9 mouse cellular contexts compared by ENCODE assay signal in the genomic region with DNA sequence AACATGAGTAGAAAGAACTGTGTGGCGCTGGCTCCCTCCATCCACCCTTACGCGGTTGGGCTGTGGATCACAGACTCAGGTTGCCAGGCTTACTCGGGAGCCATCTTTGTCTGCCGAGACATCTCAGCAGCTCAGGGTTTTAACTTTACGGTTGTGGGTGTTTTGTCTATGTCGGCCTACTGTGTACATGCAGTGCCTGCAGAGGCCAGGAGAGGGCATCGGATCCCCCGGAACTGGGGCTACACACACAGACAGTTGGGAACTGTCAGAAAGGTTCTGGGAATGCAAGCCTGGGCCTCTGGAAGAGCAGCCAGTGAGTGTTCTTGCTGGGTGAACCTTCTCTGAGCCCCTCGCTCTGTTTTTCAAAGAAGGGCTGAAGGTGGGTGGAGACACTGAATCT. TPM values are rescaled to one million over a fixed set of nuclear protein-coding genes. Genes with fewer than 3 reads are reported as not detected.
DNase-seq lines count a peak whose midpoint lies in the region; ATAC-seq and TF ChIP-seq lines count a peak whose summit lies in the region.
"Had no signal": no experiment of that assay in that cellular context is flagged by ENCODE, and none has a peak within 500 bp of the region (broad histone marks: within the 10 kb centered on the region; RNA-seq: fewer than 3 reads in every experiment).

No protein-coding gene starts in this region.

- no peak overlapping the region for H3K9ac ChIP-seq in intestine, postnatal 0 days (ENCODE audit: low read depth, low read length)
- H3K9ac ChIP-seq in intestine, embryonic 15.5 days = no peak overlapping the region
- peak overlapping the region; percentile 51; the same call in 1 of the 2 replicates for H3K9ac ChIP-seq in ES-E14 (ENCODE audit: insufficient read depth, low read depth, low read length, poor library complexity, severe bottlenecking)

- H3K4me3 ChIP-seq in intestine, postnatal 0 days (ENCODE audit: low read depth, low read length) = no peak overlapping the region
- H3K4me3 ChIP-seq in intestine, embryonic 15.5 days (replicated peaks) = no peak overlapping the region
- H3K4me3 ChIP-seq in C2C12 (ENCODE audit: insufficient read depth, poor library complexity, severe bottlenecking) (no peak overlapping the region), ES-E14 (ENCODE audit: insufficient read depth in 1 of 2, low read depth in 1 of 2, low read length in 2 of 2, poor library complexity in 1 of 2, severe bottlenecking in 1 of 2) (no peak overlapping the region)

- peaks cover 2% of the 10 kb centered on the region for H3K79me3 ChIP-seq in C2C12 (ENCODE audit: low read depth)

- WGBS in intestine, postnatal 0 days = 50% methylated on average over 10 of the region's 10 CpGs
- 43% methylated on average over 10 of the region's 10 CpGs for WGBS in intestine, embryonic 15.5 days

- no peak overlapping the region for H3K4me2 ChIP-seq in intestine, postnatal 0 days (replicated peaks; ENCODE audit: low read depth)
- H3K4me2 ChIP-seq in intestine, embryonic 15.5 days (replicated peaks) = no peak overlapping the region

- ATAC-seq in intestine, postnatal 0 days = no peak
- ATAC-seq in intestine, embryonic 15.5 days = no peak

- H3ac ChIP-seq in C2C12 (ENCODE audit: control insufficient read depth, insufficient read length, low read depth) = no peak overlapping the region

- DNase-seq in ES-E14 (ENCODE audit: low read depth, low spot score) = peak; percentile 71
- peak; percentile 24 for DNase-seq in lung, postnatal 14 days
- DNase-seq in urinary bladder, postnatal 14 days (ENCODE audit: low spot score) = no peak
- no peak for DNase-seq in left cerebral cortex, adult 11 months (ENCODE audit: low spot score)
- no peak for DNase-seq in heart, postnatal 14 days
- DNase-seq: gastrocnemius, postnatal 36 days had no signal

- no peaks in the 10 kb centered on the region for H3K4me1 ChIP-seq in intestine, postnatal 0 days (replicated peaks; ENCODE audit: control insufficient read depth, insufficient read depth, low read length)
- H3K4me1 ChIP-seq in intestine, embryonic 15.5 days (replicated peaks) = no peaks in the 10 kb centered on the region
- H3K4me1 ChIP-seq in ES-E14 (ENCODE audit: control insufficient read depth in 2 of 2, insufficient read depth in 2 of 2, low read length in 2 of 2, poor library complexity in 1 of 2) = peaks cover 2 to 4% of the 10 kb centered on the region in 2 experiments; a peak in 2 of 4 replicates

- peak; percentile 66 for TF ChIP-seq CTCF in intestine, postnatal 0 days (IDR thresholded peaks at IDR 0.05; ENCODE audit: low read depth)
- TF ChIP-seq CTCF in C2C12 (IDR thresholded peaks at IDR 0.05; ENCODE audit: control insufficient read depth, insufficient read depth, insufficient read length) = peak; percentile 41

- in situ Hi-C loops in ES-E14 (cut with MboI; ENCODE audit: low sequenced_read_pairs in 2 of 2, unreplicated experiment in 2 of 2) = no loop called here

- peaks cover 13% of the 10 kb centered on the region for H3K79me2 ChIP-seq in C2C12 (ENCODE audit: control insufficient read depth, insufficient read depth)

- H3K9me3 ChIP-seq in intestine, postnatal 0 days (ENCODE audit: control insufficient read depth) = no peaks in the 10 kb centered on the region
- no peaks in the 10 kb centered on the region for H3K9me3 ChIP-seq in intestine, embryonic 15.5 days
- no peaks in the 10 kb centered on the region for H3K9me3 ChIP-seq in ES-E14 (ENCODE audit: control insufficient read depth, insufficient read depth, low read depth, low read length)

- no peak overlapping the region for H3K27ac ChIP-seq in intestine, postnatal 0 days (ENCODE audit: low read depth, low read length)
- H3K27ac ChIP-seq in intestine, embryonic 15.5 days = no peak overlapping the region
- H3K27ac ChIP-seq in ES-E14 (ENCODE audit: insufficient read depth, low read depth, low read length, poor library complexity, severe bottlenecking) = no peak overlapping the region

- intact Hi-C loops in heart, postnatal 14 days (cut with DNase I) = no loop called here

- peaks cover 34% of the 10 kb centered on the region for H3K36me3 ChIP-seq in intestine, postnatal 0 days (ENCODE audit: control insufficient read depth, insufficient read depth)
- peaks cover 14% of the 10 kb centered on the region for H3K36me3 ChIP-seq in intestine, embryonic 15.5 days
- H3K36me3 ChIP-seq in C2C12 (ENCODE audit: control insufficient read depth, insufficient read depth) = peaks cover 67% of the 10 kb centered on the region
- peaks cover 2% of the 10 kb centered on the region; the same call in 1 of the 2 replicates for H3K36me3 ChIP-seq in ES-E14 (ENCODE audit: control insufficient read depth, insufficient read depth, low read length, poor library complexity, severe bottlenecking)

- no peaks in the 10 kb centered on the region for H3K27me3 ChIP-seq in intestine, postnatal 0 days (replicated peaks; ENCODE audit: control insufficient read depth, insufficient read depth, low read length)
- no peaks in the 10 kb centered on the region for H3K27me3 ChIP-seq in intestine, embryonic 15.5 days (replicated peaks)
- no peaks in the 10 kb centered on the region for H3K27me3 ChIP-seq in C2C12 (ENCODE audit: control insufficient read depth, insufficient read depth, insufficient read length)

TF ChIP-seq in C2C12, 6 proteins besides CTCF, POLR2A, EP300 and RAD21:
- TF ChIP-seq MYOD1 (IDR thresholded peaks at IDR 0.05; ENCODE audit: control insufficient read depth, insufficient read length, low read depth) (no peak), MYOG (IDR thresholded peaks at IDR 0.05; ENCODE audit: control insufficient read depth, extremely low read depth, insufficient read length) (no peak), CEBPB (IDR thresholded peaks at IDR 0.05; ENCODE audit: low read depth) (no peak), USF1 (IDR thresholded peaks at IDR 0.05; ENCODE audit: low read depth) (no peak), FOSL1 (IDR thresholded peaks at IDR 0.05; ENCODE audit: insufficient read depth, low read length, poor library complexity, severe bottlenecking) (no peak), MAX (IDR thresholded peaks at IDR 0.05) (no peak)

TF ChIP-seq in ES-E14, 5 proteins besides CTCF, POLR2A, EP300 and RAD21:
- TF ChIP-seq ZNF384 (IDR thresholded peaks at IDR 0.05; ENCODE audit: low read depth, low read length) = no peak
- TF ChIP-seq CHD2 (IDR thresholded peaks at IDR 0.05; ENCODE audit: low read depth, low read length) = no peak
- TF ChIP-seq MAFK (IDR thresholded peaks at IDR 0.05; ENCODE audit: insufficient read depth, low read depth, low read length) = no peak

RNA-seq across cellular contexts. Expression of gene Prkag1, which starts 9.9 kb away (rescaled TPM):
- polyA plus RNA-seq in intestine, postnatal 0 days (2015; fragmentation: Nextera tagmentation; extraction: Ambion mirVana) = 67.0 and 67.3 TPM in 2 replicates
- 88.3 and 89.0 TPM in 2 replicates for polyA plus RNA-seq in intestine, embryonic 15.5 days (2015; fragmentation: Nextera tagmentation; extraction: Ambion mirVana)
- polyA plus RNA-seq in C2C12 (2012; fragmentation: generic; extraction: Trizol) = 132 TPM
- 36.6 and 54.7 TPM in 2 replicates for total RNA-seq in ES-E14 (2012; rRNA removed)
- total RNA-seq in heart, postnatal 14 days (2021) = 10 to 100 TPM; 91.8 to 93.6 TPM

RNA-seq across cellular contexts. Expression of gene Ddn, which starts 12.1 kb away (rescaled TPM):
- polyA plus RNA-seq in intestine, postnatal 0 days (2015; fragmentation: Nextera tagmentation; extraction: Ambion mirVana) = 0.07 TPM in 1 of 2 replicates, not detected in the other
- not detected in 2 replicates for polyA plus RNA-seq in intestine, embryonic 15.5 days (2015; fragmentation: Nextera tagmentation; extraction: Ambion mirVana)
- 0.11 TPM for polyA plus RNA-seq in C2C12 (2012; fragmentation: generic; extraction: Trizol)
- 0.11 and 0.22 TPM in 2 replicates for total RNA-seq in ES-E14 (2012; rRNA removed)
- under 1 TPM; 0.20 to 0.31 TPM for total RNA-seq in heart, postnatal 14 days (2021)

RNA-seq across cellular contexts. Expression of gene Wnt1, which starts 31.7 kb away (rescaled TPM):
- not detected in 2 replicates for polyA plus RNA-seq in intestine, postnatal 0 days (2015; fragmentation: Nextera tagmentation; extraction: Ambion mirVana)
- not detected in 2 replicates for polyA plus RNA-seq in intestine, embryonic 15.5 days (2015; fragmentation: Nextera tagmentation; extraction: Ambion mirVana)
- polyA plus RNA-seq in C2C12 (2012; fragmentation: generic; extraction: Trizol) = 0.09 TPM
- not detected in 2 replicates for total RNA-seq in ES-E14 (2012; rRNA removed)
- not detected for total RNA-seq in heart, postnatal 14 days (2021)
- total RNA-seq: gastrocnemius, postnatal 36 days had no signal

RNA-seq across cellular contexts. Expression of gene Wnt10b, which starts 43.5 kb away (rescaled TPM):
- 0.08 TPM in 1 of 2 replicates, not detected in the other for polyA plus RNA-seq in intestine, postnatal 0 days (2015; fragmentation: Nextera tagmentation; extraction: Ambion mirVana)
- polyA plus RNA-seq in intestine, embryonic 15.5 days (2015; fragmentation: Nextera tagmentation; extraction: Ambion mirVana) = not detected in 2 replicates
- 14.5 TPM for polyA plus RNA-seq in C2C12 (2012; fragmentation: generic; extraction: Trizol)
- 1.1 and 1.3 TPM in 2 replicates for total RNA-seq in ES-E14 (2012; rRNA removed)
- under 1 TPM; 0.45 to 0.61 TPM for total RNA-seq in heart, postnatal 14 days (2021)

RNA-seq across cellular contexts. Expression of gene Kmt2d, which starts 49.6 kb away (rescaled TPM):
- 5.3 and 6.5 TPM in 2 replicates for polyA plus RNA-seq in intestine, postnatal 0 days (2015; fragmentation: Nextera tagmentation; extraction: Ambion mirVana)
- 9.6 and 10.4 TPM in 2 replicates for polyA plus RNA-seq in intestine, embryonic 15.5 days (2015; fragmentation: Nextera tagmentation; extraction: Ambion mirVana)
- 23.8 TPM for polyA plus RNA-seq in C2C12 (2012; fragmentation: generic; extraction: Trizol)
- 30.7 and 35.9 TPM in 2 replicates for total RNA-seq in ES-E14 (2012; rRNA removed)
- 10 to 100 TPM; 63.2 to 64.5 TPM for total RNA-seq in heart, postnatal 14 days (2021)

Comparison
In these comparisons a context has a peak if more than half of its experiments do, and no peak if none do; other contexts are left out.
1. DNase-seq: peak in ES-E14 (single experiment) and lung, postnatal 14 days (single experiment); none in urinary bladder, postnatal 14 days (single experiment), left cerebral cortex, adult 11 months (single experiment) and heart, postnatal 14 days (0 of 2).